Mouse (Mus musculus): Measurements from ENCODE around the gene Grb2.
A peak's percentile ranks its signal among the peaks of the same experiment; 100 is the strongest.

Gene Grb2

GRCm38 (mm10) chr11:115708209-115708876 is at the start of gene Grb2:
Gene Grb2, minus strand, starts transcription at chr11:115708597.
- DNase-seq (ENCODE audit: extremely low spot score): peak; percentile 100

GRCm38 (mm10) chr11:115753485-115753884 is 45.1 kb upstream of the Grb2 start:
- DNase-seq (ENCODE audit: extremely low spot score): no peak

GRCm38 (mm10) chr11:115752653-115753052 is 44.3 kb upstream of the Grb2 start:
- no peak for DNase-seq (ENCODE audit: extremely low spot score)

GRCm38 (mm10) chr11:115751725-115752124 is 43.3 kb upstream of the Grb2 start:
- DNase-seq (ENCODE audit: extremely low spot score): no peak

GRCm38 (mm10) chr11:115749834-115750233 is 41.4 kb upstream of the Grb2 start:
- DNase-seq (ENCODE audit: extremely low spot score): no peak

GRCm38 (mm10) chr11:115747351-115747750 is 39.0 kb upstream of the Grb2 start:
- peak; percentile 24 for DNase-seq (ENCODE audit: extremely low spot score)

GRCm38 (mm10) chr11:115746762-115747161 is 38.4 kb upstream of the Grb2 start:
- DNase-seq (ENCODE audit: extremely low spot score): no peak

GRCm38 (mm10) chr11:115746109-115746508 is 37.7 kb upstream of the Grb2 start:
- DNase-seq (ENCODE audit: extremely low spot score): no peak

GRCm38 (mm10) chr11:115744385-115744784 is 36.0 kb upstream of the Grb2 start:
- no peak for DNase-seq (ENCODE audit: extremely low spot score)

- no peak for DNase-seq (ENCODE audit: extremely low spot score)
These were observed 34.5 kb upstream of the Grb2 start for GRCm38 (mm10) chr11:115742926-115743325.

- no peak for DNase-seq (ENCODE audit: extremely low spot score)
These were observed 32.7 kb upstream of the Grb2 start for GRCm38 (mm10) chr11:115741070-115741469.

GRCm38 (mm10) chr11:115738275-115738885 is 30.0 kb upstream of the Grb2 start:
- no peak for DNase-seq (ENCODE audit: extremely low spot score)

GRCm38 (mm10) chr11:115737608-115738208 is 29.3 kb upstream of the Grb2 start:
- peak; percentile 48 for DNase-seq (ENCODE audit: extremely low spot score)

- DNase-seq (ENCODE audit: extremely low spot score): no peak
These were observed 25.8 kb upstream of the Grb2 start for GRCm38 (mm10) chr11:115734041-115734686.

- DNase-seq (ENCODE audit: extremely low spot score): no peak
These were observed 14.8 kb upstream of the Grb2 start for GRCm38 (mm10) chr11:115723231-115723630.

- peak; percentile 80 for DNase-seq (ENCODE audit: extremely low spot score)
These were observed 14.2 kb upstream of the Grb2 start for GRCm38 (mm10) chr11:115722638-115723037.

- no peak for DNase-seq (ENCODE audit: extremely low spot score)
These were observed 9.4 kb upstream of the Grb2 start for GRCm38 (mm10) chr11:115717660-115718390.

GRCm38 (mm10) chr11:115716410-115717338 is 8.3 kb upstream of the Grb2 start:
- no peak for DNase-seq (ENCODE audit: extremely low spot score)

- peak; percentile 54 for DNase-seq (ENCODE audit: extremely low spot score)
These were observed 6.1 kb upstream of the Grb2 start for GRCm38 (mm10) chr11:115714491-115714890.

- no peak for DNase-seq (ENCODE audit: extremely low spot score)
These were observed 5.0 kb upstream of the Grb2 start for GRCm38 (mm10) chr11:115713447-115713846.
